Mouse (Mus musculus) gastrocnemius, adult 2 months (tissue): Measurements from ENCODE around the gene Wscd2. TPM values are rescaled to one million over a fixed set of nuclear protein-coding genes. Genes with fewer than 3 reads are reported as not detected.

Source experiments
- DNase-seq: peaks from one replicate; pipeline ENCODE4 v3.0.0; 2022
- H3K27ac ChIP-seq: fragments of 200-600 bp; 2 replicates; pipeline ENCODE4 v1.8.1; 2022; ENCODE audit warnings: mild to moderate bottlenecking
- H3K4me3 ChIP-seq: fragments of 200-600 bp; 2 replicates; pipeline ENCODE4 v1.8.1; 2022; ENCODE audit warnings: mild to moderate bottlenecking, moderate library complexity
- CTCF ChIP-seq: fragments of 200-600 bp; IDR thresholded peaks from 2 replicates; pipeline ENCODE4 v1.8.1; 2022; ENCODE audit warnings: antibody characterized with exemption, mild to moderate bottlenecking, moderate library complexity
- intact Hi-C: fragments of 180-260 bp; cut with DNase I; formaldehyde crosslinking; loops from one replicate; pipeline ENCODE4 v1.15.1; 2025
- long read RNA-seq, 2 experiments: library from polyadenylated mRNA; stranded (forward); transcript quantifications; one replicate each; pipeline ENCODE4 v2.0.0; 2021
- total RNA-seq, 2 experiments: library from RNA; stranded (reverse); gene quantifications; 2 replicates each; pipeline ENCODE4 v1.2.3; 2021

Gene Wscd2
- total RNA-seq = under 1 TPM; 0.08 to 0.36 TPM
- long read RNA-seq, experiment 1 = 0 reads
- long read RNA-seq, experiment 2, partial matches to known transcripts = 1 of 1 reads
- long read RNA-seq, experiment 2, other reads (novel, unspliced or antisense) = 0 of 1 reads

DNA sequence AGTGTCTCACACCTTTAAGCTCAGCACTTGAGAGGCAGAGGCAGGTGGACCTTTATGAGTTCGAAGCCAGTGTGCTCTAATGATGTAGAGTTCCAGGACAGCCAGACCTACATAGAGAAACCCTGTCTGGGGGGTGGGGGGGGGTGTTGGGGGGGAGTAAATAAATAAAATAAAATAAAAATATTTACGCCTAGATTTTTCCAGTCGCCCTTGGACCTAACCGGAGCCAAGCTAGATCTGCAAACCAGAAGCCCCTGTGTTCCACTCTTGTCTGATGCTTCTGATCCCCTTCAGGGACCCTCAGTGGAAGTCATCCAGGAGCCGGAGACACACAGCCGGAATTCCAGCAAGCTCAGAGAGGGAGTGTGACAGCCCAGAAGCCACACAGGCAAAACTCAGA, at the start of gene Wscd2:
Gene Wscd2 (plus strand): TSS at position 301 of the 400 bp plus-strand sequence.
- intact Hi-C loops = no loop called here
- peak within 1 kb of the TSS; percentile 64 for H3K4me3 ChIP-seq
- H3K27ac ChIP-seq = peak within 1 kb of the TSS; percentile 40; the same call in 1 of the 2 replicates
- TF ChIP-seq CTCF = no peak
- DNase-seq = no peak

DNA sequence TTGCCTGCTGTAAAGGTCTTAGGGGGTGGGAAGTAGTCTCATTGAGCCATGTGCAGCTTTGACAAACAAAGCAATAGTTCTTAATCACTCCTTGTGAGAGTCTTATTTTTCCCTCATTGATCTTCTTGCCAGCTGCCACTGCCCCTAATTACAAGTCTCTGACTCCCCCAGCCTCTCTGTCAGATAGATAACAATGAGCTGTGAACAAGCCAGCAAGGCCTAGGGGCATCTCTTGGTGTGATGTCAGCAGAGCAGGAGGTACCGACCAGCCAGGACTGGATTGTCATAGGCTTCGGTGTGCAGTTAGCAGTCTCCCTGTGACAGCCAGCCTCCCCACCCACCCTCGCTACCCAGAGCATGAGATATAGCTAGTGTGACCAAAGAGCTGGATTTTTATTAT, 48.0 kb upstream of the Wscd2 start:
- DNase-seq = no peak
- no peak for TF ChIP-seq CTCF
- H3K4me3 ChIP-seq = no peak overlapping the region
- no peak overlapping the region for H3K27ac ChIP-seq
- intact Hi-C loops = no loop called here

DNA sequence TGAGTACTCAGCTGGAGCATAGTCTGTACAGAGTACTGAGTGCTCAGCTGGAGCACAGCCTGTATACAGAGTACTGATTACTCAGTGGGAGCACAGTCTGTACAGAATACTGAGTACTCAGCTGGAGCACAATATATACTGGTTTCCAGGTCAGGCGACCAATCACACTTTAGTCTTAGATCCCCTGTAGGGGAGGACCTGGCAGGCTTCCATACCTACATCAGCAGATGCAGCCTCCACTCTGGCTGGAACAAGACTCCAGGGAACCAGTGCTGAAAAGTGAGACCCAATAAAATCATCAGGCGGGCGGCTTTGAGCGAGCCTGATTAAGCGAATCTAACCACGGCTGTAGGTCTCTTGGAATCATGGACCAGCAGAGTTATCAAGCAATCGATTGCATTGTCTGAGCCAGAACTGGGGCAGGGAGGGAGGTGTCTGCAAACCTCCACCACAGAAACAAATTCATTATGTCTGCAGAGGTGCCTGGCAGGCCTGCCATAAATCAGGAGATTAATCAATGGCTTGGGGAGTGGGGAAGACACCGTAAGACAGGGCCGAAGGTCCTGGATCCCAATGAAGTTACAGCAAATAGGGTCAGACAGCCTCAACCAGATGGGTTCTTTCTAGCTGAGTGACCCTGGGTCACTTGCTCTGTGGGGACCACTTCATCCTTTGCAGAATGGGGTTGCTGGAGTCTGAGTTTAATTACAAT, 42.0 kb upstream of the Wscd2 start:
- TF ChIP-seq CTCF = no peak
- no peak overlapping the region for H3K4me3 ChIP-seq
- H3K27ac ChIP-seq = no peak overlapping the region
- no peak for DNase-seq
- intact Hi-C loops = no loop called here

DNA sequence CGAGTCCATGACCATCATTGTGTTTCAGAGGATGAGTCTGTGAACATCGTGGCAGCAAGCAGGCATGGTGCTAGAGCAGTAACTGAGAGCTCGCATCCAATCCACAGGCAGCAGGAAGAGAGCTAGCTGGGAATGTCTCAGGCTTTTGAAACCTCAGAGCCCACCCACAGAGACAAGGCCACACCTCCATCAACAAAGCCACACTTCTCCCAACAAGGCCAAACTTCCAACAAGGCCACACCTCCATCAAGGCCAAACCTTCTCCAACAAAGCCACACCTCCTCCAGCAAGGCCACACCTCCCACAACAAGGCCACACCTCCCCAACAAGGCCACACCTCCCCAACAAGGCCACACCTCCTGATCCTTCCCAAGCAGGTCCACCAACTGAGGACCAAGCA, 40.8 kb upstream of the Wscd2 start:
- intact Hi-C loops = no loop called here
- Histone ChIP-seq H3K27ac (no peak overlapping the region), H3K4me3 (no peak overlapping the region)
- TF ChIP-seq CTCF = no peak
- DNase-seq = no peak

DNA sequence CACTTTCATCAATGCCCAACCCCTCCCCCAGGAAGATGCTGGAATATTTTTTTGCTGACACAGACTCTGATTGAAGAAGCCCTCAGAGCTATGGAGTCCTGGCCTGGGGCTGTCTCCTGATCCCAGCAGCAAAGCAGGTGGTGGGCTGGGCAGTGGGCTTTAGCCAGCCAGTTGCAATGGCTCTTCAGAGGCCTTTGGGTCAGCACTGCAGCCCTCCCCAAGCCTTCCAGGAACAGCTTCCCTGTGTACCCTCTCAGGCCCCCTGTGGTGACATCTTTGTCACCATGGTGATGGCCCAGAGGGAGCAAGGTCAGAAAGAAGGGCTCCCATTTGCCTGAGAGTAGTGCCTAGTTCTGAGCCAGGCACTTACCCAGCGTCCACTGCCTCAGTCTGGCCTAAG, 37.4 kb upstream of the Wscd2 start:
- DNase-seq = no peak
- H3K4me3 ChIP-seq = no peak overlapping the region
- H3K27ac ChIP-seq = no peak overlapping the region
- intact Hi-C loops = no loop called here
- TF ChIP-seq CTCF = no peak

DNA sequence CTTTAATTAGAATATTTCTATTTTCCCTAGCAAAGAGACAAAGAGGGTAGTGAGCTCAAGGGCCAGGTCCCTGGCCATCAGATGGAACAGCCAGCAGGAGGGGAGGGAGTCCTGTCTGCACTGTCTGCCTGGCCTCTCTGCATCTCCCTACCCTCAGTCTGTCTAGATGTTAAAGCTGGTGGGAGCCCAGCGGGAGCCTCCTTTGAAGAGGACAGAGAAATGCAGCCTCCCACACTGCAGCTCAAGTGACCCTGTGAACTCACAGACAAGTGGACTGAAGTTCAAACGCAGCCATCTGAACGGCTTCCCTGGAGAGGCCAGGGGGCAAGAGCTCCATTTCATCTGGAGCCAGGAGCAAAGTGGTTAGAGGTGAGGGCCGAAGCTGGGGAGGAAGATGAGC, 36.8 kb upstream of the Wscd2 start:
- no peak overlapping the region for H3K4me3 ChIP-seq
- no peak for DNase-seq
- TF ChIP-seq CTCF = no peak
- intact Hi-C loops = no loop called here
- no peak overlapping the region for H3K27ac ChIP-seq

DNA sequence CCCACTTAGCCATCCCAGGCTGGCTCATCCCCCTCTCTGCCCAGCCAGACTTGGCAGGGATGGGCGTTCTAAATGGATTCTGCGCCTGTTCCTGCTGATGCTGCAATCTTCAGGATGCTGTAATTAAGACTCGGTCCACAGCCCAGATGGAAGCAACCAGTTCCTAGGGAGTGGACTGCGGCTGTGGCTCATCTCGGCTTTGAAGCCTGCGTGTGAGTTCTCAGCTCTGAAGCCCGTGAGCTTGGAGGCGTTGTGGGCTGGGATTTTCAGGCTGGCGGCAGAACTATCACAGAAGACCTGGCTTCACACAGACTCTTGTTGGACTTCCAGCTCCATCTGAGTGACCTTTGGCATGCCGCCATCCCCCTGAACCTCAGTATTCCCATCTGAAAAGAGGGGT, 34.1 kb upstream of the Wscd2 start:
- no peak for TF ChIP-seq CTCF
- intact Hi-C loops = no loop called here
- H3K27ac ChIP-seq = no peak overlapping the region

DNA sequence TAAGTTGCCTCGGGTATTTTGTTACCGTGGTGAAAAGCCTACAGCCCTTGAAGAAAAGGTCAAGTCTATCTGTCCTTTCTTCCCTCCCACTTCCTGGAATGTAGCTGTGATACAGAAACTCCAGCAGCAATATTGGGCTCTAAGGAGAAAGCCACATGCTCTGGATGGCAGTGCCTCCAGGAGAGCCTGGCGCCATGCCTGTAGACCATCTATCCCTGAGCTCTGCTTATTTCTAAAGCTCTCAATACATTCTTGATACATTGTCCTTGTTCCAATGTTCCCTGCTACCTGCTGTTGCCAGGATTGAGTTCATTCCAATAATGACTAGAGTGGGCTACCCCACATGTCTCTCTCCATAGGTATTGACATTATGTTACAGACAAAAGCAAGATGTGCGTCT, 33.4 kb upstream of the Wscd2 start:
- TF ChIP-seq CTCF = no peak
- intact Hi-C loops = no loop called here
- DNase-seq = no peak
- Histone ChIP-seq H3K4me3 (no peak overlapping the region), H3K27ac (no peak overlapping the region)

More for the DNA sequence above, 34.1 kb upstream of the Wscd2 start:
- H3K4me3 ChIP-seq = no peak overlapping the region
- no peak for DNase-seq

DNA sequence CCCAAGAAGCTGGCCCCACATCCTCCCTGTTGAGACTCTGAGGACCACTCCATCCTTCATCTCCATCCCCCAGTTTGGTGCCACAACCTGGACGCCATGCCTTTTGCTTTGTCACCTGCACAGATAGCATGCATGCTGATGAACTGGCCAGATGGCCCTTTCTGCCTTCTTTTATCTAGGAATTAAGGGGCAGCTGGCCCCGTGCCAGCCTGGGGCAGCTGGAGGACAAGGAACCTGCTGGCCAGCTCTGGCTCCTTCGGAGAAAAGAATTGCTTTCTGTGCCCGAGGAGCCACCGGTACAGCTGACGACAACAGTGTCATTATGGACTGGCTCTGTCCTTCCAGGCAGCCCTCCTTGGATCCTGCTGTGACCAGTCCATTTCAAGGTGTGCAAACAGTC, 32.9 kb upstream of the Wscd2 start:
- no peak for TF ChIP-seq CTCF
- intact Hi-C loops = no loop called here
- Histone ChIP-seq H3K4me3 (no peak overlapping the region), H3K27ac (no peak overlapping the region)
- no peak for DNase-seq

DNA sequence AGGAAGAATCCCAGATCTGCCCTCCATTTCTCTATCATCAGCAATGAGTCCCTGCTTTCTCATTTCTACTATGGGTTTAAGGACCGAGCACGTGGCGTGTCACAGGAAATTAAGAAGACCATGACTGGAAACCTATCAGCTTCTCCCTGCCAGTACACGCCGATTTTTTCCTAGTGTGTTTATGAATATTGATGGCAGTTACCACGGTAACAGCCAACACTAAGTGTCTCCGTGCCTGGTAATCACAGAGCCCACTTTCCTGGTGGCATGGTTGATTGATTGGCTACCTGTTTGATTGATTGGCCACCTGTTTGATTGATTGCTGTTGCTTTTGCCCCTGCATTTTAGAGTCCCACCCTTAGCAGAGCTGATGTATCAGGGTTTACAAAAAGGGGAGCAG, 30.2 kb upstream of the Wscd2 start:
- no peak overlapping the region for H3K4me3 ChIP-seq
- intact Hi-C loops = no loop called here

DNA sequence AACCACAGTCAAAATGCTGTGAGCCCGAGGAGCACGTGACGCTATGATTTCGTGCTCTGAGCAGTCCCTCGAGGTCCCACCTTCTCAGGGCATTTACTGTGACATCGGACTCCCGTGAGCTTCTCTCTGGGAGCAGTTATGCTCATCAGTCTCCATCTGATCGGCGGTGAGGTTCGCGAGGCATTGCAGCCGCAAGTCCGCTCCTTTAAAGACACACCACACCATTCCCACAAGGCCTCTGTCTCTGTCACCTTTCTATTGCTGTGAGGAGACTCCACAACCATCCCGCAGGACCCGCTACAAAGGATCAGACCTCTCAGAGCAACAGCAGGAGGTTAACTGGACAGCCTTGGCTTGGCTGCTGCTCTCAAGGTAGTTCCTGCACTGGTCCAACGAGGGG, 28.6 kb upstream of the Wscd2 start:
- no peak overlapping the region for H3K27ac ChIP-seq
- TF ChIP-seq CTCF = no peak
- DNase-seq = no peak
- H3K4me3 ChIP-seq = no peak overlapping the region
- intact Hi-C loops = no loop called here

More for the DNA sequence above, 30.2 kb upstream of the Wscd2 start:
- no peak overlapping the region for H3K27ac ChIP-seq
- DNase-seq = no peak
- TF ChIP-seq CTCF = no peak

DNA sequence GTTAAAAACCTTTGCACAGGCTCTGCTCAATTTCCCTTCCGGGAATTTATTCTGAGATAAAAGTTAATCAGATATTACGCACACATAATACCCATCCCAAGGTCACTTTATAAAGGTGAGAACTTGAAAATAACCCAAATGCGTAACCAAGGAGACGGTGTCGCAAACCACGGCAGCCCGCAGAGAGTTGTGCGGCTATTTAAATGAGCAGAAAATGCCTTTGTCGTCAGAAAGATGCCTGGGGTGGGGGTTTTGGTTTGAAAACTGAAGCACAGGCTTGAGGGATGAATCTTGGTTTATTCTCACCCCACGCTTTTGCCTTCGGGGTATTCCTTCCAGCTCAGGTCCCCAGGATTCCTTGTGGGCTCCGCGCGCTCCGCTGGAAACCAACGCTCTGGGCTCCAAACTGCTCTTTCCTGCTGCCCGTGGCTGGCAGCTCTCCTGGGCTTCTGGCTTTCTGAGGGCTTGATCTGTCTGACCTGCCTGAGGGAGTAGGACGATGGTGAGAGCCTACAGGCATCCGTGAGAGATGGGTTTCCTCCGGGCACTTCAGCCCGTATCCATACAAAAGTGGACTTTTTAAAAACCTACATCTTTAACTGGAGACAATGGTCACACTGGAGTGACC, 28.0 kb upstream of the Wscd2 start:
- intact Hi-C loops = no loop called here
- Histone ChIP-seq H3K27ac (no peak overlapping the region), H3K4me3 (no peak overlapping the region)
- TF ChIP-seq CTCF = no peak
- DNase-seq = no peak

DNA sequence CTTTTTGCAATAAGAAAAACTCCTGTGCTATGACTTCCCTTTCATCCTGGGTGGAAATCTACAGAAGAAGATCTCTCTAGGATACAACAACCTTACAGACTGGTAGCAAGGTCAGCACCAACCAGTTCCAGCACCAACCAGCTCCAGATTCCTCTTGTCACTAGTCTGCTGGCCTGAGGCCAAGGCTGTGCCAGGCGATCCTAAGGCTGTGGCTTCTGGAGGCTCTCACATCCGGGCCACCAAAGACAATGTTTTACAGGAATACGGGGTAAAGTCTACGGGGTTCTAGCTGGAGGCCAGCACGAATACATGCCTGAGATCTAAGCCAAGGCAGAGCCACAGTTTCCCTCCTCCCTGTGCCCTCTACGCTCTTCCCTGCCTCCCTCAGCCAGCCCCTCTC, 25.4 kb upstream of the Wscd2 start:
- intact Hi-C loops = no loop called here
- no peak for DNase-seq
- no peak overlapping the region for H3K27ac ChIP-seq
- H3K4me3 ChIP-seq = no peak overlapping the region
- TF ChIP-seq CTCF = no peak

DNA sequence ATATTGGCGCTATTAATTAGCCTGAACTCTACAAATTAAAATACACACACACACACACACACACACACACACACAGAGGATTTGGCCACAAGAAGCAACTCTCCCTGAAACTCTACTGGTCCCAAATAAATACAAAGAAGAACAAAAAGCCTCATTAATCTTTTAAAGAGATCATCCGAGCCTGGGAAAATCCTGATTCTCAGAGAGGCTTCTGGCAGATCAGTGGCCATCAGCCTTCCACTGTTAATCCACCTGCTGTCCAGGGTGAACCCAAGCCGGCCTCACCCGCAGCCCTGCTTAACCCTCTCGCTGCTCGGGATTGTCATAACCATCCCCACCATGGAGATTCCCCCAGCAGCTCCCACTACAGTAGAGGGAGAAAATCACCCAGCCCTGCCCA, 23.6 kb upstream of the Wscd2 start:
- no peak overlapping the region for H3K4me3 ChIP-seq
- intact Hi-C loops = no loop called here
- no peak for TF ChIP-seq CTCF

More for the DNA sequence above, 23.6 kb upstream of the Wscd2 start:
- no peak for DNase-seq
- H3K27ac ChIP-seq = no peak overlapping the region
